In the genomic region with DNA sequence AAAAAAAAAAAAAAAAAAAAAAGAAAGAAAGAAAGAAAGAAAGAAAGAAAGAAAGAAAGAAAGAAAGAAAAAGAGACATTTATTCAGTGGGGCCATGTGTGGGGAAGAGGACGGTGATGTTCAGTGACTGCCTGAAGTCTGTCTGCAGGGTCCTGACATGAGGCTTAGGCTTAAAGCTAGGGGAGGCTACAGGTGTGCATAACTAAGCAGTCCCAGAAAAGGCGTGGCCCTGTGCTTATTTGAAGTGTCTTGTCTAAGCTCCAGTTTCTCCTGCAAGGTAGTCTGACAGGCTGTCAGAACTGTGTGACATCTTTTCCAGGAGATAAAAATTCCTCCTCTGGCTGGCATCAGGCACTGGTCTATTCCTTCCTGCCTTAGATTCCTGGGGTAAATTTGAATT, we compare ENCODE assay signal across 29 mouse cellular contexts. TPM values are rescaled to one million over a fixed set of nuclear protein-coding genes. Genes with fewer than 3 reads are reported as not detected.
"Had no signal": no experiment of that assay in that cellular context is flagged by ENCODE, and none has a peak within 500 bp of the region (broad histone marks: within the 10 kb centered on the region; RNA-seq: fewer than 3 reads in every experiment).

No protein-coding gene starts in this region.

- H3K9ac ChIP-seq: limb, embryonic 12.5 days; limb, embryonic 13.5 days; limb, embryonic 15.5 days; liver, embryonic 12.5 days; liver, embryonic 13.5 days; liver, embryonic 14.5 days; liver, embryonic 15.5 days; liver, postnatal 0 days; lung, embryonic 14.5 days; midbrain, embryonic 12.5 days; midbrain, embryonic 13.5 days; midbrain, embryonic 15.5 days; neural tube, embryonic 12.5 days; neural tube, embryonic 13.5 days had no signal

- ATAC-seq: liver, embryonic 12.5 days; liver, postnatal 0 days; midbrain, embryonic 13.5 days; midbrain, embryonic 15.5 days; midbrain, embryonic 16.5 days had no signal

- H3K36me3 ChIP-seq: limb, embryonic 10.5 days; limb, embryonic 12.5 days; limb, embryonic 13.5 days; limb, embryonic 15.5 days; liver, embryonic 12.5 days; liver, embryonic 13.5 days; liver, embryonic 15.5 days; midbrain, embryonic 10.5 days; midbrain, embryonic 12.5 days; midbrain, embryonic 13.5 days; midbrain, embryonic 15.5 days; neural tube, embryonic 12.5 days; neural tube, embryonic 13.5 days had no signal

- H3K9me3 ChIP-seq: limb, embryonic 10.5 days; limb, embryonic 12.5 days; limb, embryonic 13.5 days; limb, embryonic 15.5 days; liver, embryonic 12.5 days; liver, embryonic 13.5 days; liver, embryonic 15.5 days; megakaryocyte, embryonic 14.5 days; midbrain, embryonic 10.5 days; midbrain, embryonic 12.5 days; midbrain, embryonic 13.5 days; midbrain, embryonic 15.5 days; neural tube, embryonic 12.5 days; neural tube, embryonic 13.5 days had no signal

- H3K27me3 ChIP-seq: limb, embryonic 12.5 days; limb, embryonic 13.5 days; limb, embryonic 15.5 days; liver, embryonic 12.5 days; liver, embryonic 13.5 days; liver, embryonic 15.5 days; megakaryocyte, embryonic 14.5 days; midbrain, embryonic 12.5 days; midbrain, embryonic 13.5 days; midbrain, embryonic 15.5 days; neural tube, embryonic 12.5 days; neural tube, embryonic 13.5 days had no signal

- H3K4me1 ChIP-seq: liver, embryonic 12.5 days; megakaryocyte, embryonic 14.5 days; midbrain, embryonic 10.5 days; midbrain, embryonic 12.5 days; midbrain, embryonic 13.5 days; midbrain, embryonic 15.5 days; neural tube, embryonic 12.5 days; neural tube, embryonic 13.5 days had no signal

- H3K4me3 ChIP-seq: left cerebral cortex, adult 2 months; limb, embryonic 10.5 days; limb, embryonic 12.5 days; limb, embryonic 13.5 days; limb, embryonic 15.5 days; liver, embryonic 12.5 days; liver, embryonic 13.5 days; liver, embryonic 15.5 days; megakaryocyte, embryonic 14.5 days; midbrain, embryonic 10.5 days; midbrain, embryonic 12.5 days; midbrain, embryonic 13.5 days; midbrain, embryonic 15.5 days; myocyte; neural tube, embryonic 12.5 days; neural tube, embryonic 13.5 days had no signal

- H3K27ac ChIP-seq: left cerebral cortex, adult 2 months; limb, embryonic 10.5 days; limb, embryonic 12.5 days; limb, embryonic 13.5 days; limb, embryonic 15.5 days; liver, embryonic 12.5 days; liver, embryonic 13.5 days; liver, embryonic 14.5 days; liver, embryonic 15.5 days; macrophage; midbrain, embryonic 10.5 days; midbrain, embryonic 12.5 days; midbrain, embryonic 13.5 days; midbrain, embryonic 15.5 days; neural tube, embryonic 12.5 days; neural tube, embryonic 13.5 days had no signal

- DNase-seq: left cerebral cortex, postnatal 4 days; liver; liver, embryonic 13.5 days; liver, postnatal 0 days; lung, adult 2 months; lung, postnatal 10 days; midbrain, embryonic 14.5 days had no signal

- H3K4me2 ChIP-seq: limb, embryonic 12.5 days; limb, embryonic 13.5 days; limb, embryonic 15.5 days; liver, embryonic 11.5 days; liver, embryonic 12.5 days; liver, embryonic 13.5 days; liver, embryonic 15.5 days; lung, embryonic 14.5 days; midbrain, embryonic 11.5 days; midbrain, embryonic 12.5 days; midbrain, embryonic 13.5 days; midbrain, embryonic 15.5 days; neural tube, embryonic 12.5 days; neural tube, embryonic 13.5 days had no signal

RNA-seq across cellular contexts. Expression of gene Plekhg1, which starts 37.6 kb away (rescaled TPM):
- total RNA-seq: megakaryocyte-erythroid progenitor cell, adult 5-6 weeks had no signal
